Mouse (Mus musculus) heart, embryonic 16.5 days (tissue): ENCODE results near the gene Olfr93. TPM values are rescaled to one million over a fixed set of nuclear protein-coding genes. Genes with fewer than 3 reads are reported as not detected.
"Not testable (repeated sequence)": the region's sequence is repeated elsewhere in the genome, so short reads cannot be mapped to it uniquely, and the experiment has no call there.

Source experiments
- ATAC-seq: fragments of 200-750 bp; cut with Nextera tagmentation; replicated peaks from 2 replicates; pipeline ENCODE4 v1.8.0; 2017; ENCODE audit warnings: moderate number of reproducible peaks; ENCODE audit not compliant: insufficient read depth, low FRiP score; ENCODE audit errors: extremely low read depth
- H3K27ac ChIP-seq: fragments of 300-500 bp; sonication (generic); 2 replicates; pipeline ENCODE4 v1.5.1; 2014; ENCODE audit warnings: mild to moderate bottlenecking, low read length, control low read depth, moderate library complexity
- H3K27me3 ChIP-seq: fragments of 300-500 bp; sonication (generic); 2 replicates; pipeline ENCODE4 v1.6.1; 2014; ENCODE audit warnings: low read length, mixed read lengths; ENCODE audit not compliant: control insufficient read depth, insufficient read depth
- H3K36me3 ChIP-seq: fragments of 300-500 bp; sonication (generic); 2 replicates; pipeline ENCODE4 v1.6.1; 2014; ENCODE audit not compliant: control insufficient read depth, insufficient read depth
- H3K4me1 ChIP-seq: fragments of 300-500 bp; sonication (generic); 2 replicates; pipeline ENCODE4 v1.6.1; 2014; ENCODE audit warnings: low read length, mixed read lengths; ENCODE audit not compliant: control insufficient read depth, insufficient read depth
- H3K4me2 ChIP-seq: fragments of 300-500 bp; sonication (generic); 2 replicates; pipeline ENCODE4 v1.6.1; 2014; ENCODE audit warnings: low read depth, mild to moderate bottlenecking, control low read depth, low read length
- H3K4me3 ChIP-seq: fragments of 300-500 bp; sonication (generic); 2 replicates; pipeline ENCODE4 v1.5.1; 2014; ENCODE audit warnings: mild to moderate bottlenecking, control low read depth, low read length
- H3K9ac ChIP-seq: fragments of 300-500 bp; sonication (generic); 2 replicates; pipeline ENCODE4 v1.6.1; 2014; ENCODE audit warnings: low read length, control low read depth
- H3K9me3 ChIP-seq: fragments of 300-500 bp; sonication (generic); replicated peaks from 2 replicates; pipeline ENCODE4 v1.6.1; 2016; ENCODE audit warnings: low read length; ENCODE audit not compliant: control insufficient read depth
- WGBS: fragments of 180-500 bp; shearing (Covaris S2); extraction: QIAGEN DNeasy Blood & Tissue Kit; methylation state at CpG from one replicate; pipeline ENCODE4 v1.1.7; 2014; 5-methylcytosine and 5-hydroxymethylcytosine counted together
- polyA plus RNA-seq: library from polyadenylated mRNA; unstranded; fragments of >200 nt; fragmentation: Nextera tagmentation; extraction: Ambion mirVana; gene quantifications from 2 replicates; pipeline ENCODE4 v1.2.1, GENCODE M21; 2015

The Olfr93 gene
- polyA plus RNA-seq, 1 experiment from 2014 or later: not detected

GRCm38 (mm10) chr17:37185474-37185873 is 24.2 kb upstream of the Olfr93 start:
- WGBS: 24% methylated on average over 6 of the region's 6 CpGs

GRCm38 (mm10) chr17:37131366-37131765 is 29.9 kb downstream of the Olfr93 start:
- not testable (repeated sequence) for H3K27ac ChIP-seq, H3K4me1 ChIP-seq, H3K9ac ChIP-seq, H3K27me3 ChIP-seq, ATAC-seq, H3K36me3 ChIP-seq, H3K9me3 ChIP-seq, H3K4me2 ChIP-seq, H3K4me3 ChIP-seq
- WGBS: 57% methylated on average over 4 of the region's 4 CpGs

More at GRCm38 (mm10) chr17:37185474-37185873, 24.2 kb upstream of the Olfr93 start:
- H3K27me3 ChIP-seq: no peaks in the 10 kb centered on the region
- H3K4me3 ChIP-seq: no peak overlapping the region
- no peaks in the 10 kb centered on the region for H3K36me3 ChIP-seq
- H3K27ac ChIP-seq: no peak overlapping the region
- H3K9me3 ChIP-seq: no peaks in the 10 kb centered on the region
- H3K9ac ChIP-seq: no peak overlapping the region
- H3K4me2 ChIP-seq: no peak overlapping the region
- no peaks in the 10 kb centered on the region for H3K4me1 ChIP-seq
- ATAC-seq: no peak

GRCm38 (mm10) chr17:37119988-37120387 is 41.3 kb downstream of the Olfr93 start, which contains the start of gene Olfr92:
Gene Olfr92 (minus strand): TSS chr17:37120088.
- Histone ChIP-seq H3K27me3 (no peaks in the 10 kb centered on the region), H3K4me1 (no peaks in the 10 kb centered on the region), H3K27ac (no peak within 1 kb of the TSS), H3K4me3 (no peak within 1 kb of the TSS), H3K9me3 (no peaks in the 10 kb centered on the region), H3K36me3 (no peaks in the 10 kb centered on the region), H3K4me2 (no peak within 1 kb of the TSS), H3K9ac (no peak within 1 kb of the TSS)
- no peak for ATAC-seq
- WGBS: 79% methylated on average over 2 of the region's 2 CpGs

- Histone ChIP-seq H3K27ac (no peak within 1 kb of the TSS), H3K27me3 (no peaks in the 10 kb centered on the region), H3K9me3 (no peaks in the 10 kb centered on the region), H3K4me1 (no peaks in the 10 kb centered on the region), H3K4me3 (no peak within 1 kb of the TSS), H3K4me2 (no peak within 1 kb of the TSS), H3K9ac (no peak within 1 kb of the TSS), H3K36me3 (no peaks in the 10 kb centered on the region)
- ATAC-seq: no peak
- WGBS: 92% methylated on average over 1 of the region's 1 CpGs
Measured at GRCm38 (mm10) chr17:37098178-37098577, 63.1 kb downstream of the Olfr93 start, which contains the start of gene Olfr91. Gene Olfr91 (minus strand): TSS chr17:37098278.

GRCm38 (mm10) chr17:37093289-37093688 is 68.0 kb downstream of the Olfr93 start:
- no peaks in the 10 kb centered on the region for H3K27me3 ChIP-seq
- no peaks in the 10 kb centered on the region for H3K4me1 ChIP-seq
- H3K9ac ChIP-seq: no peak overlapping the region
- no peak overlapping the region for H3K4me3 ChIP-seq
- WGBS: 72% methylated on average over 5 of the region's 5 CpGs
- ATAC-seq: no peak
- H3K36me3 ChIP-seq: no peaks in the 10 kb centered on the region
- no peak overlapping the region for H3K27ac ChIP-seq
- H3K4me2 ChIP-seq: no peak overlapping the region
- H3K9me3 ChIP-seq: no peaks in the 10 kb centered on the region

GRCm38 (mm10) chr17:37092198-37092597 is 69.1 kb downstream of the Olfr93 start:
- no peak overlapping the region for H3K9ac ChIP-seq
- H3K4me2 ChIP-seq: no peak overlapping the region
- H3K36me3 ChIP-seq: no peaks in the 10 kb centered on the region
- no peaks in the 10 kb centered on the region for H3K4me1 ChIP-seq
- no peaks in the 10 kb centered on the region for H3K9me3 ChIP-seq
- ATAC-seq: no peak
- H3K27me3 ChIP-seq: no peaks in the 10 kb centered on the region; the same call in 1 of the 2 replicates
- WGBS: 63% methylated on average over 1 of the region's 1 CpGs
- H3K27ac ChIP-seq: no peak overlapping the region
- no peak overlapping the region for H3K4me3 ChIP-seq

Other genes starting within 250 kb of the Olfr93 start
- 0.22 and 0.40 TPM in 2 replicates for gene Rnf39, start 218.6 kb downstream of the Olfr93 start, polyA plus RNA-seq
- 81.2 and 81.4 TPM in 2 replicates for gene Ppp1r11, start 209.8 kb downstream of the Olfr93 start, polyA plus RNA-seq
- gene Znrd1, start 202.9 kb downstream of the Olfr93 start, polyA plus RNA-seq: 41.6 and 43.7 TPM in 2 replicates
- 7.8 and 9.3 TPM in 2 replicates for gene Znrd1as, start 202.9 kb downstream of the Olfr93 start, polyA plus RNA-seq
- gene 2410137M14Rik, start 180.3 kb downstream of the Olfr93 start, polyA plus RNA-seq: not detected in 2 replicates
- 0.30 and 0.37 TPM in 2 replicates for gene H2-M5, start 172.0 kb downstream of the Olfr93 start, polyA plus RNA-seq
- 30.3 and 31.9 TPM in 2 replicates for gene Zfp57, start 160.3 kb downstream of the Olfr93 start, polyA plus RNA-seq
- not detected in 2 replicates for gene Mog, start 138.1 kb downstream of the Olfr93 start, polyA plus RNA-seq
- 3.7 and 4.1 TPM in 2 replicates for gene Gabbr1, start 115.5 kb downstream of the Olfr93 start, polyA plus RNA-seq
- gene Olfr90, start 73.0 kb downstream of the Olfr93 start, polyA plus RNA-seq: not detected in 2 replicates
- not detected in 2 replicates for gene Olfr91, start 63.2 kb downstream of the Olfr93 start, polyA plus RNA-seq
- not detected in 2 replicates for gene Olfr92, start 41.4 kb downstream of the Olfr93 start, polyA plus RNA-seq
- 2.8 and 5.6 TPM in 2 replicates for gene Ubd, start 32.4 kb upstream of the Olfr93 start, polyA plus RNA-seq
- not detected in 2 replicates for gene Olfr94, start 39.5 kb upstream of the Olfr93 start, polyA plus RNA-seq
- not detected in 2 replicates for gene Olfr95, start 51.6 kb upstream of the Olfr93 start, polyA plus RNA-seq
- gene Olfr96, start 58.7 kb upstream of the Olfr93 start, polyA plus RNA-seq: not detected in 2 replicates
- not detected in 2 replicates for gene Olfr97, start 75.8 kb upstream of the Olfr93 start, polyA plus RNA-seq
- not detected in 2 replicates for gene Olfr98, start 102.3 kb upstream of the Olfr93 start, polyA plus RNA-seq
- gene H2-M3, start 108.7 kb upstream of the Olfr93 start, polyA plus RNA-seq: 2.9 TPM in 2 replicates
- gene Olfr99, start 122.0 kb upstream of the Olfr93 start, polyA plus RNA-seq: not detected in 2 replicates
- not detected in 2 replicates for gene Olfr101, start 142.8 kb upstream of the Olfr93 start, polyA plus RNA-seq
- gene Olfr102, start 155.6 kb upstream of the Olfr93 start, polyA plus RNA-seq: not detected in 2 replicates
- not detected in 2 replicates for gene Olfr103, start 178.2 kb upstream of the Olfr93 start, polyA plus RNA-seq
- gene Olfr104-ps, start 198.1 kb upstream of the Olfr93 start, polyA plus RNA-seq: not detected in 2 replicates
- not detected in 2 replicates for gene Olfr105-ps, start 217.5 kb upstream of the Olfr93 start, polyA plus RNA-seq
- gene Olfr106-ps, start 228.9 kb upstream of the Olfr93 start, polyA plus RNA-seq: not detected in 2 replicates
- gene Olfr107, start 237.7 kb upstream of the Olfr93 start, polyA plus RNA-seq: not detected in 2 replicates